Mouse (Mus musculus) CH12.LX (cell line): ENCODE results near the gene Ecsit. TPM values are rescaled to one million over a fixed set of nuclear protein-coding genes. Genes with fewer than 3 reads are reported as not detected.
A peak's percentile ranks its signal among the peaks of the same experiment; 100 is the strongest.

Experiments used
- DNase-seq: peaks from one replicate; pipeline ENCODE4 v3.0.0-alpha.2; 2013; ENCODE audit errors: extremely low read depth
- H3K27ac ChIP-seq: 2 replicates; pipeline ENCODE4 v1.5.1; 2012; ENCODE audit warnings: low read depth, mild to moderate bottlenecking, control low read depth, moderate library complexity; ENCODE audit not compliant: insufficient read depth
- H3K27me3 ChIP-seq: replicated peaks from 2 replicates; pipeline ENCODE3; 2012; ENCODE audit warnings: inconsistent platforms
- H3K36me3 ChIP-seq, 2 experiments: replicated peaks in 1 of 2; 2 replicates each; pipeline versions ENCODE3 to v1.6.1; 2012; ENCODE audit warnings: inconsistent platforms in 1 of 2, low read length in 1 of 2, mild to moderate bottlenecking in 1 of 2, mixed read lengths in 1 of 2, moderate library complexity in 1 of 2; ENCODE audit not compliant: control insufficient read depth in 1 of 2, insufficient read depth in 1 of 2
- H3K4me1 ChIP-seq, 2 experiments: 2 replicates each; pipeline ENCODE4 v1.6.1; 2012; ENCODE audit warnings: inconsistent platforms in 1 of 2, moderate library complexity in 1 of 2; ENCODE audit not compliant: insufficient read depth in 2 of 2, control insufficient read depth in 1 of 2
- H3K4me2 ChIP-seq: 2 replicates; pipeline ENCODE4 v1.6.1; 2012; ENCODE audit warnings: low read depth, mild to moderate bottlenecking, control low read depth; ENCODE audit not compliant: poor library complexity, insufficient read depth, severe bottlenecking
- H3K4me3 ChIP-seq, 3 experiments: fragments of 150-350 bp in 1 of 3; sonication (generic) in 1 of 3; replicated peaks in 1 of 3; 2 replicates each; pipeline versions ENCODE3 to v1.5.1; 2011 to 2012; ENCODE audit warnings: low read depth in 2 of 3, low read length in 2 of 3, mild to moderate bottlenecking in 2 of 3, moderate library complexity in 2 of 3, control low read depth in 1 of 3, improper control_type of control experiment in 1 of 3, inconsistent platforms in 1 of 3, mixed read lengths in 1 of 3; ENCODE audit not compliant: poor library complexity in 1 of 3
- H3K79me2 ChIP-seq: replicated peaks from 2 replicates; pipeline ENCODE4 v1.6.1; 2012; ENCODE audit warnings: mild to moderate bottlenecking, moderate library complexity; ENCODE audit not compliant: control insufficient read depth, poor library complexity, insufficient read depth, severe bottlenecking; ENCODE audit errors: extremely low read depth
- H3K9ac ChIP-seq: 2 replicates; pipeline ENCODE4 v1.6.1; 2012; ENCODE audit warnings: low read depth, mild to moderate bottlenecking, control low read depth, moderate library complexity; ENCODE audit not compliant: insufficient read depth
- H3K9me3 ChIP-seq: replicated peaks from 2 replicates; pipeline ENCODE3; 2012; ENCODE audit warnings: low read length, inconsistent platforms, mixed read lengths
- CTCF ChIP-seq, 2 experiments: IDR thresholded peaks in 1 of 2; conservative IDR thresholded peaks in 1 of 2; 2 replicates each; pipeline ENCODE4 v1.5.1; 2011 to 2012; ENCODE audit warnings: low read depth in 2 of 2, low read length in 2 of 2, improper control_type of control experiment in 1 of 2, inconsistent platforms in 1 of 2, mild to moderate bottlenecking in 1 of 2, moderate library complexity in 1 of 2
- GABPA ChIP-seq: IDR thresholded peaks from 2 replicates; pipeline ENCODE4 v1.6.1; 2012; ENCODE audit warnings: low read depth, low read length, improper control_type of control experiment, inconsistent platforms; ENCODE audit not compliant: insufficient replicate concordance
- JUND ChIP-seq: conservative IDR thresholded peaks from 2 replicates; pipeline ENCODE4 v1.6.1; 2011; ENCODE audit warnings: low read depth, low read length, improper control_type of control experiment
- KAT2A ChIP-seq: IDR thresholded peaks from 2 replicates; pipeline ENCODE4 v1.6.1; 2012; ENCODE audit warnings: low read length, improper control_type of control experiment, inconsistent platforms; ENCODE audit not compliant: insufficient replicate concordance
- NRF1 ChIP-seq: IDR thresholded peaks from 2 replicates; pipeline ENCODE4 v1.6.1; 2014; ENCODE audit warnings: low read depth, mild to moderate bottlenecking, inconsistent platforms, low read length, improper control_type of control experiment, moderate library complexity
- POLR2AphosphoS2 ChIP-seq: IDR thresholded peaks from 2 replicates; pipeline ENCODE4 v1.6.1; 2011; ENCODE audit warnings: low read depth, low read length, improper control_type of control experiment
- RAD21 ChIP-seq: IDR thresholded peaks from 2 replicates; pipeline ENCODE4 v1.6.1; 2011; ENCODE audit warnings: low read depth, mild to moderate bottlenecking, low read length, improper control_type of control experiment, moderate library complexity
- SIN3A ChIP-seq: IDR thresholded peaks from 2 replicates; pipeline ENCODE4 v1.6.1; 2012; ENCODE audit warnings: low read length, improper control_type of control experiment, inconsistent platforms
- SMC3 ChIP-seq: IDR thresholded peaks from 2 replicates; pipeline ENCODE4 v1.6.1; 2011; ENCODE audit warnings: low read depth, low read length, improper control_type of control experiment
- UBTF ChIP-seq: IDR thresholded peaks from 2 replicates; pipeline ENCODE4 v1.6.1; 2012; ENCODE audit warnings: low read depth, mild to moderate bottlenecking, inconsistent platforms, low read length, improper control_type of control experiment, moderate library complexity
- ZC3H11A ChIP-seq: IDR thresholded peaks from 2 replicates; pipeline ENCODE4 v1.6.1; 2012; ENCODE audit warnings: low read depth, mild to moderate bottlenecking, inconsistent platforms, low read length, improper control_type of control experiment
- ZNF384 ChIP-seq: IDR thresholded peaks from 2 replicates; pipeline ENCODE4 v1.6.1; 2012; ENCODE audit warnings: low read depth, low read length, improper control_type of control experiment, inconsistent platforms
- dilution Hi-C: fragments of 300-500 bp; cut with MboI; formaldehyde crosslinking; loops from 2 replicates; pipeline ENCODE4 v1.14.3; 2020; ENCODE audit warnings: low sequenced_read_pairs; ENCODE audit not compliant: extremely low pct_unique_long_range_greater_than_20kb, extremely low pct_ligation_motif_present
- in situ Hi-C: fragments of 300-500 bp; cut with MboI; formaldehyde crosslinking; loops from 3 replicates; pipeline ENCODE4 v1.14.3; 2019; ENCODE audit warnings: low sequenced_read_pairs, low pct_ligation_motif_present, low pct_unique_long_range_greater_than_20kb, mixed read lengths
- polyA plus RNA-seq: library from polyadenylated mRNA; unstranded; fragments of >175 nt; gene quantifications from 2 replicates; pipeline ENCODE4 v1.2.1, GENCODE M21; 2012; ENCODE audit warnings: low read depth; ENCODE audit not compliant: insufficient read length
- total RNA-seq, 2 experiments: library from RNA; depleted of rRNA; stranded (reverse); fragments of 300-350 nt in 1 of 2; fragments of >200 nt in 1 of 2; gene quantifications; 2 replicates each; pipeline ENCODE4 v1.2.3; 2012 to 2014

Ecsit gene
- total and polyA plus RNA-seq, 3 experiments = 38.7 to 57.1 (median 48.5) TPM

GRCm38 (mm10) chr9:22070791-22071573 lies 14.3 kb downstream of the Ecsit start, which contains the start of the genes Gm49318 and Zfp653 (continued):
- peak; percentile 97 for TF ChIP-seq NRF1

- in situ Hi-C loops = loop anchor here (5.0 kb wide), 2 partner anchors 47 to 87 kb away; partner anchors contain the start of genes Elof1 and Pigyl
- no peak overlapping the region for H3K27ac ChIP-seq
- dilution Hi-C loops = no loop called here
Measured at GRCm38 (mm10) chr9:22069881-22070553, 15.2 kb downstream of the Ecsit start.

GRCm38 (mm10) chr9:22067195-22067594 lies 18.0 kb downstream of the Ecsit start:
- Histone ChIP-seq H3K4me2 (no peak overlapping the region), H3K27ac (no peak overlapping the region), H3K9me3 (no peaks in the 10 kb centered on the region), H3K4me1 (peaks cover under 1 to 12% of the 10 kb centered on the region in 2 experiments), H3K79me2 (no peaks in the 10 kb centered on the region), H3K9ac (no peak overlapping the region), H3K4me3 (no peak overlapping the region), H3K27me3 (no peaks in the 10 kb centered on the region), H3K36me3 (peaks cover 30 to 76% of the 10 kb centered on the region in 2 experiments)
- TF ChIP-seq ZNF384 (no peak), RAD21 (no peak)
- in situ Hi-C loops (no loop called here), dilution Hi-C loops (no loop called here)
- no peak for DNase-seq

More at GRCm38 (mm10) chr9:22069881-22070553, 15.2 kb downstream of the Ecsit start:
- H3K9ac ChIP-seq = no peak overlapping the region
- peak overlapping the region; percentile 20 to 78 (median 34) for H3K4me3 ChIP-seq
- no peaks in the 10 kb centered on the region for H3K9me3 ChIP-seq
- H3K36me3 ChIP-seq = peaks cover 43 to 77% of the 10 kb centered on the region in 2 experiments
- H3K79me2 ChIP-seq = no peaks in the 10 kb centered on the region; the same call in 1 of the 2 replicates
- TF ChIP-seq POLR2AphosphoS2 (no peak), GABPA (no peak), UBTF (no peak), SIN3A (no peak)
- H3K4me1 ChIP-seq = peaks cover 6 to 19% of the 10 kb centered on the region in 2 experiments
- no peaks in the 10 kb centered on the region for H3K27me3 ChIP-seq
- DNase-seq = no peak
- H3K4me2 ChIP-seq = peak overlapping the region; percentile 54; the same call in 1 of the 2 replicates

- Histone ChIP-seq H3K27me3 (no peaks in the 10 kb centered on the region), H3K9ac (no peak overlapping the region), H3K79me2 (no peaks in the 10 kb centered on the region), H3K4me3 (no peak overlapping the region), H3K9me3 (no peaks in the 10 kb centered on the region), H3K4me2 (no peak overlapping the region), H3K36me3 (peaks cover 35 to 81% of the 10 kb centered on the region in 2 experiments), H3K27ac (no peak overlapping the region), H3K4me1 (peaks cover 0 to 8% of the 10 kb centered on the region in 2 experiments; a peak in 3 of 4 replicates)
- in situ Hi-C loops = no loop called here
- dilution Hi-C loops = no loop called here
- peak; percentile 83 for TF ChIP-seq SMC3
- TF ChIP-seq JUND = no peak
- peak; percentile 48 to 85; a peak in 3 of 4 replicates for TF ChIP-seq CTCF (conservative IDR thresholded peaks at IDR 0.05 in 1 of 2, IDR thresholded peaks at IDR 0.05 in 1 of 2; ENCODE audit: low read depth in 2 of 2, low read length in 2 of 2)
- peak; percentile 19; the same call in 1 of the 2 replicates for TF ChIP-seq ZC3H11A
- TF ChIP-seq KAT2A = no peak
- peak; percentile 72 for TF ChIP-seq RAD21
- peak; percentile 38 for DNase-seq
Measured at GRCm38 (mm10) chr9:22066433-22066832, 18.8 kb downstream of the Ecsit start.
